Mouse (Mus musculus): ENCODE results near the gene Dbndd2. TPM values are rescaled to one million over a fixed set of nuclear protein-coding genes. Genes with fewer than 3 reads are reported as not detected.

Dbndd2 gene
- total and polyA plus RNA-seq, 2 experiments from 2014 or later: 16.9 to 22.3 TPM

GRCm38 (mm10) chr2:164470254-164470653 is 15.7 kb upstream of the Dbndd2 start:
- DNase-seq (ENCODE audit: low spot score) (peak; percentile 28), ATAC-seq (ENCODE audit: insufficient read depth, low read depth) (peak; percentile 47; the same call in 1 of the 2 replicates)
- Histone ChIP-seq H3K9me3 (replicated peaks; ENCODE audit: control insufficient read depth, low read length) (no peaks in the 10 kb centered on the region), H3K4me3 (ENCODE audit: low read depth, low read length) (no peak overlapping the region), H3K36me3 (replicated peaks; ENCODE audit: control insufficient read depth, insufficient read depth, low read length) (peaks cover 24% of the 10 kb centered on the region), H3K9ac (replicated peaks; ENCODE audit: low read depth, low read length) (no peak overlapping the region), H3K27ac (ENCODE audit: low read depth) (no peak overlapping the region), H3K4me1 (ENCODE audit: control insufficient read depth, insufficient read depth) (no peaks in the 10 kb centered on the region), H3K4me2 (ENCODE audit: low read depth, low read length) (no peak overlapping the region), H3K27me3 (ENCODE audit: control insufficient read depth, insufficient read depth, low read length) (no peaks in the 10 kb centered on the region)
- peak; percentile 59 for TF ChIP-seq CTCF (IDR thresholded peaks at IDR 0.05; ENCODE audit: low read depth)
- TF ChIP-seq EP300 (IDR thresholded peaks at IDR 0.05; ENCODE audit: low read depth): no peak
- 30% methylated on average over 10 of the region's 10 CpGs for WGBS

- H3K4me2 ChIP-seq (ENCODE audit: low read depth, low read length): no peak within 1 kb of the TSS
- no peaks in the 10 kb centered on the region for H3K9me3 ChIP-seq (replicated peaks; ENCODE audit: control insufficient read depth, low read length)
- H3K4me3 ChIP-seq (ENCODE audit: low read depth, low read length): no peak within 1 kb of the TSS
- DNase-seq (ENCODE audit: low spot score) (no peak), ATAC-seq (ENCODE audit: insufficient read depth, low read depth) (no peak)
- no peak within 1 kb of the TSS for H3K9ac ChIP-seq (replicated peaks; ENCODE audit: low read depth, low read length)
- peaks cover 8% of the 10 kb centered on the region; the same call in 1 of the 2 replicates for H3K36me3 ChIP-seq (replicated peaks; ENCODE audit: control insufficient read depth, insufficient read depth, low read length)
- no peaks in the 10 kb centered on the region for H3K27me3 ChIP-seq (ENCODE audit: control insufficient read depth, insufficient read depth, low read length)
- H3K27ac ChIP-seq (ENCODE audit: low read depth): no peak within 1 kb of the TSS
- TF ChIP-seq CTCF (IDR thresholded peaks at IDR 0.05; ENCODE audit: low read depth): no peak
- no peak for TF ChIP-seq EP300 (IDR thresholded peaks at IDR 0.05; ENCODE audit: low read depth)
- H3K4me1 ChIP-seq (ENCODE audit: control insufficient read depth, insufficient read depth): no peaks in the 10 kb centered on the region
- WGBS: 81% methylated on average over 6 of the region's 6 CpGs
Observed at GRCm38 (mm10) chr2:164473624-164474023, 12.3 kb upstream of the Dbndd2 start, which contains the start of gene Trp53tg5. Gene Trp53tg5 (minus strand): TSS chr2:164473724.

- peak overlapping the region; percentile 66 for H3K4me3 ChIP-seq (ENCODE audit: low read depth, low read length)
- no peaks in the 10 kb centered on the region for H3K27me3 ChIP-seq (ENCODE audit: control insufficient read depth, insufficient read depth, low read length)
- under 1% methylated on average over 75 of the region's 90 CpGs for WGBS
- peak overlapping the region; percentile 83 for H3K4me2 ChIP-seq (ENCODE audit: low read depth, low read length)
- peak; percentile 18 for DNase-seq (ENCODE audit: low spot score)
- peak overlapping the region; percentile 65 for H3K9ac ChIP-seq (replicated peaks; ENCODE audit: low read depth, low read length)
- peaks cover 14% of the 10 kb centered on the region for H3K36me3 ChIP-seq (replicated peaks; ENCODE audit: control insufficient read depth, insufficient read depth, low read length)
- no peaks in the 10 kb centered on the region for H3K9me3 ChIP-seq (replicated peaks; ENCODE audit: control insufficient read depth, low read length)
- peaks cover 7% of the 10 kb centered on the region; the same call in 1 of the 2 replicates for H3K4me1 ChIP-seq (ENCODE audit: control insufficient read depth, insufficient read depth)
- no peak for TF ChIP-seq EP300 (IDR thresholded peaks at IDR 0.05; ENCODE audit: low read depth)
- no peak for TF ChIP-seq CTCF (IDR thresholded peaks at IDR 0.05; ENCODE audit: low read depth)
- peak; percentile 72 for ATAC-seq (ENCODE audit: insufficient read depth, low read depth)
- H3K27ac ChIP-seq (ENCODE audit: low read depth): peak overlapping the region; percentile 52
Observed at GRCm38 (mm10) chr2:164486258-164487114, 580 bp downstream of the Dbndd2 start.

- Histone ChIP-seq H3K9ac (replicated peaks; ENCODE audit: low read depth, low read length) (peak overlapping the region; percentile 65), H3K4me1 (ENCODE audit: control insufficient read depth, insufficient read depth) (peaks cover 7% of the 10 kb centered on the region; the same call in 1 of the 2 replicates), H3K4me2 (ENCODE audit: low read depth, low read length) (peak overlapping the region; percentile 83), H3K27me3 (ENCODE audit: control insufficient read depth, insufficient read depth, low read length) (no peaks in the 10 kb centered on the region), H3K9me3 (replicated peaks; ENCODE audit: control insufficient read depth, low read length) (no peaks in the 10 kb centered on the region), H3K4me3 (ENCODE audit: low read depth, low read length) (peak overlapping the region; percentile 66), H3K27ac (ENCODE audit: low read depth) (peak overlapping the region; percentile 52), H3K36me3 (replicated peaks; ENCODE audit: control insufficient read depth, insufficient read depth, low read length) (peaks cover 14% of the 10 kb centered on the region)
- ATAC-seq (ENCODE audit: insufficient read depth, low read depth) (no peak), DNase-seq (ENCODE audit: low spot score) (peak; percentile 51)
- WGBS: 7% methylated on average over 11 of the region's 11 CpGs
- no peak for TF ChIP-seq CTCF (IDR thresholded peaks at IDR 0.05; ENCODE audit: low read depth)
- TF ChIP-seq EP300 (IDR thresholded peaks at IDR 0.05; ENCODE audit: low read depth): no peak
Observed at GRCm38 (mm10) chr2:164487115-164487527, 1.2 kb downstream of the Dbndd2 start.

- H3K27ac ChIP-seq (ENCODE audit: low read depth): no peak overlapping the region
- ATAC-seq (ENCODE audit: insufficient read depth, low read depth) (no peak), DNase-seq (ENCODE audit: low spot score) (no peak)
- H3K27me3 ChIP-seq (ENCODE audit: control insufficient read depth, insufficient read depth, low read length): no peaks in the 10 kb centered on the region
- H3K4me3 ChIP-seq (ENCODE audit: low read depth, low read length): no peak overlapping the region
- peak overlapping the region; percentile 83 for H3K4me2 ChIP-seq (ENCODE audit: low read depth, low read length)
- H3K36me3 ChIP-seq (replicated peaks; ENCODE audit: control insufficient read depth, insufficient read depth, low read length): peaks cover 14% of the 10 kb centered on the region
- WGBS: 70% methylated on average over 9 of the region's 9 CpGs
- peaks cover 7% of the 10 kb centered on the region; the same call in 1 of the 2 replicates for H3K4me1 ChIP-seq (ENCODE audit: control insufficient read depth, insufficient read depth)
- H3K9me3 ChIP-seq (replicated peaks; ENCODE audit: control insufficient read depth, low read length): no peaks in the 10 kb centered on the region
- TF ChIP-seq EP300 (IDR thresholded peaks at IDR 0.05; ENCODE audit: low read depth): no peak
- no peak for TF ChIP-seq CTCF (IDR thresholded peaks at IDR 0.05; ENCODE audit: low read depth)
- no peak overlapping the region for H3K9ac ChIP-seq (replicated peaks; ENCODE audit: low read depth, low read length)
Observed at GRCm38 (mm10) chr2:164487812-164488211, 1.9 kb downstream of the Dbndd2 start.
